Mouse (Mus musculus) lung, postnatal 0 days (tissue): Measurements from ENCODE around the gene Zfp53. TPM values are rescaled to one million over a fixed set of nuclear protein-coding genes. Genes with fewer than 3 reads are reported as not detected.
A peak's percentile ranks its signal among the peaks of the same experiment; 100 is the strongest.

Experiments used
- ATAC-seq: fragments of 200-750 bp; cut with Nextera tagmentation; 2 replicates; pipeline ENCODE4 v1.8.0; 2017; ENCODE audit warnings: moderate library complexity
- DNase-seq: peaks from one replicate; pipeline ENCODE4 v3.0.0-alpha.2; 2016; ENCODE audit warnings: low spot score
- H3K27ac ChIP-seq: fragments of 300-500 bp; sonication (generic); 2 replicates; pipeline ENCODE4 v1.5.1; 2014; ENCODE audit warnings: antibody characterized with exemption, mild to moderate bottlenecking, low read length, mixed read lengths
- H3K27me3 ChIP-seq: fragments of 300-500 bp; sonication (generic); replicated peaks from 2 replicates; pipeline ENCODE4 v1.6.1; 2014; ENCODE audit warnings: low read length, mixed read lengths; ENCODE audit not compliant: insufficient read depth
- H3K36me3 ChIP-seq: fragments of 300-500 bp; sonication (generic); 2 replicates; pipeline ENCODE4 v1.6.1; 2014; ENCODE audit warnings: low read length, mixed read lengths; ENCODE audit not compliant: insufficient read depth
- H3K4me1 ChIP-seq: fragments of 300-500 bp; sonication (generic); 2 replicates; pipeline ENCODE4 v1.6.1; 2014; ENCODE audit warnings: antibody characterized with exemption, low read depth, low read length, mixed read lengths; ENCODE audit not compliant: insufficient read depth
- H3K4me2 ChIP-seq: fragments of 300-500 bp; sonication (generic); replicated peaks from 2 replicates; pipeline ENCODE4 v1.6.1; 2014; ENCODE audit warnings: low read depth, mild to moderate bottlenecking, low read length, moderate library complexity, mixed read lengths
- H3K4me3 ChIP-seq: fragments of 300-500 bp; sonication (generic); 2 replicates; pipeline ENCODE4 v1.5.1; 2014; ENCODE audit warnings: low read depth, low read length
- H3K9ac ChIP-seq: fragments of 300-500 bp; sonication (generic); replicated peaks from 2 replicates; pipeline ENCODE4 v1.6.1; 2014; ENCODE audit warnings: low read depth, mild to moderate bottlenecking
- H3K9me3 ChIP-seq: fragments of 300-500 bp; sonication (generic); 2 replicates; pipeline ENCODE4 v1.6.1; 2016; ENCODE audit warnings: low read length, mixed read lengths
- CTCF ChIP-seq: IDR thresholded peaks from 2 replicates; pipeline ENCODE4 v1.5.1; 2016; ENCODE audit warnings: antibody characterized with exemption, mild to moderate bottlenecking
- EP300 ChIP-seq: IDR thresholded peaks from 2 replicates; pipeline ENCODE4 v1.6.1; 2016; ENCODE audit warnings: antibody characterized with exemption, mild to moderate bottlenecking, control low read depth
- WGBS: fragments of 180-500 bp; shearing (Covaris S2); extraction: QIAGEN DNeasy Blood & Tissue Kit; methylation state at CpG from one replicate; pipeline ENCODE4 v1.1.7; 2014; 5-methylcytosine and 5-hydroxymethylcytosine counted together
- polyA plus RNA-seq: library from polyadenylated mRNA; unstranded; fragments of >200 nt; fragmentation: Nextera tagmentation; extraction: Ambion mirVana; gene quantifications from 2 replicates; pipeline ENCODE4 v1.2.1, GENCODE M21; 2015

Zfp53 gene
- polyA plus RNA-seq, result 8.8 and 9.0 TPM in 2 replicates

DNA sequence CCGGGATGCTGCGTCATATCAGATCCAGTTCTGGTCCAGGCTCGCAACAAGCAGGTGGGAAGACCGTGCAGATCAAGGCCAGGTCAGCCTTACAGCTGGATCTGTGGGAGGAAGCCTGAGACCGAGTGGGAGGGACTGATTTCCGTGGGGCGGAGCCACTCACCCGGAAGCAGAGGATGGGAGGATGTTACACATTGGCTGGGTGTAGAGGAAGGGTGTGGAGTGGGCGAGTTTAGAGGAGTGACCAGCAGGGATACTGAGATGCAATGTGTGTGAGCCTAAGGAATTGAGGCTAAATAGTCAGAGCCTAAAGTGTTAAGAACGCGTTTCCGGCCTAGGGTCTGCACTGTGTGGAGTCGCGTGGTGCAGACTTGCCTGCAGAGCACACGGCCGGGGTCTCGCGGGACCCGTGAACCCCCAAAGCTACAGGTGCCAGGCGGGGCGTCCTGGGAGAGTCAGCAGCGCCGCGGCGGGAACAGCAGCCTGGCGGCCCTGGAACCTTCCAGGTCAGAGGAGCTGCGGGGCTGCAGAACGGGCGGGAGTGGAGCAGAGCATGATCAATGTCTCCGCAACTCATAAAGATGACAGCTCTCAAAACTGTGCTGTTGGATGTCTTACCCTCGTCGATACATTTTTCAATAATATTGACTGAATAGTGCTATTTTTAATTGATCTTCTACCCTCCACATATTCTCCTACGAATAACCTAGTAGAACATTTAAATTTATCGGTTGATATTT, at the start of gene Zfp53:
Gene Zfp53 (plus strand): TSS at position 239 of the 740 bp plus-strand sequence.
- TF ChIP-seq CTCF, result peak; percentile 24
- TF ChIP-seq EP300, result no peak
- peak; percentile 98 for DNase-seq
- H3K9ac ChIP-seq, result peak within 1 kb of the TSS; percentile 54
- peak within 1 kb of the TSS; percentile 82 for H3K4me3 ChIP-seq
- no peaks in the 10 kb centered on the region for H3K27me3 ChIP-seq
- H3K36me3 ChIP-seq, result no peaks in the 10 kb centered on the region
- H3K9me3 ChIP-seq, result no peaks in the 10 kb centered on the region
- under 1% methylated on average over 34 of the region's 34 CpGs for WGBS
- no peaks in the 10 kb centered on the region for H3K4me1 ChIP-seq
- ATAC-seq, result peak; percentile 100
- peak within 1 kb of the TSS; percentile 81 for H3K4me2 ChIP-seq
- H3K27ac ChIP-seq, result peak within 1 kb of the TSS; percentile 78

DNA sequence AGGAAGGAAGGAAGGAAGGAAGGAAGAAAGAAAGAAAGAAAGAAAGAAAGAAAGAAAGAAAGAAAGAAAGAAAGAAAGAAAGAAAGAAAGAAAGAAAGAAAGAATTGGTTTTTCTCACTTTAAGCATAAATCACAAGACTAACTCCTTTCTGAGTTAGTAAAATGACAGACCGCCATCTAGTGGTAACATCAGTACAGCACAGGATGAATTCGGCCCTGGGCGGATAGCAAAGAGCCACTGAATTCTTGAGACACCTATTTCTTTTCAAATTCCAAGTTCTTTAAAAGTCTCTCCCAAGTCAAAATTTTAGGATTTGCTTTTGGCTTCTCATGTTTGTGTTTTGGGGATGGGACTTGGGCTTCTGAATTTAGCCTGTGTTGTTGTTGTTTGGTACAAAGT, 39.1 kb upstream of the Zfp53 start:
- Histone ChIP-seq H3K4me2 (peak overlapping the region; percentile 64), H3K27ac (peak overlapping the region; percentile 96), H3K9ac (peak overlapping the region; percentile 46; the same call in 1 of the 2 replicates), H3K4me1 (peaks cover 6% of the 10 kb centered on the region), H3K36me3 (0 out of 2 replicates have a peak, but pooled peaks cover 4% of the 10 kb centered on the region), H3K4me3 (peak overlapping the region; percentile 66), H3K9me3 (no peaks in the 10 kb centered on the region), H3K27me3 (no peaks in the 10 kb centered on the region)
- ATAC-seq, result peak; percentile 81
- WGBS, result 0% methylated on average over 3 of the region's 3 CpGs
- TF ChIP-seq EP300, result no peak
- peak; percentile 84 for TF ChIP-seq CTCF
- peak; percentile 90 for DNase-seq

DNA sequence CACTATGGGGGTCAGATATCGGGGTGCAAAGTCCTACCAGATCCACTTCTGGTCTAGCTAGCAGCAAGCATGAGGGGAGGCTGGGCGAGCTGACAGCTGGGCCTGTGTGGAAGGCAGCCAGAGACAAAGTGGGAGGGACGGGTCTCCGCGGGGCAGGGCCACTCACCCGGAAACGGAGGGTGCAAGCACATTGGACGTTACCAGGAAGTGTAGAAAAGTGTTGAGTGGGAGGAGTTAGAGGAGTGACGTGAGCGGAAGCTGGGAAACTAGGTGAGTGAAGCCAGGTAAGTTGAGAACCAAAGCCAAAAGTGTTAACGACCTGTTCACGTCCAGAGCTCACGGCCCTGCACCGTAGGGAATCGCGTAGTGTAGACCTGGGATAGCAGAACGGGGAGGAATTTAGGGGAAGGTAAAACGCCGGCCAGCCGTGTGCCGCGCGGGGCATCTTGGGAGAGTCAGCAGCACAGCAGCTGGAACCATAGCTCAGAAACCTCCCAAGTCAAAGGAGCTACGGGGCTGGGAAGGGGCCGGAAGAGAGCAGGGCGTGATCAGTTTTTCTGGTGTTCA, 38.6 kb upstream of the Zfp53 start, which contains the start of gene Zfp51:
Gene Zfp51 (plus strand): TSS at position 237 of the 567 bp plus-strand sequence.
- 0 out of 2 replicates have a peak, but pooled peaks cover 4% of the 10 kb centered on the region for H3K36me3 ChIP-seq
- H3K4me3 ChIP-seq, result peak within 1 kb of the TSS; percentile 66
- H3K9me3 ChIP-seq, result no peaks in the 10 kb centered on the region
- peak within 1 kb of the TSS; percentile 46 for H3K9ac ChIP-seq
- WGBS, result under 1% methylated on average over 26 of the region's 26 CpGs
- peaks cover 6% of the 10 kb centered on the region for H3K4me1 ChIP-seq
- H3K27me3 ChIP-seq, result no peaks in the 10 kb centered on the region
- peak; percentile 98 for DNase-seq
- TF ChIP-seq EP300 (peak; percentile 54; the same call in 1 of the 2 replicates), CTCF (no peak)
- peak; percentile 100 for ATAC-seq
- peak within 1 kb of the TSS; percentile 64 for H3K4me2 ChIP-seq
- H3K27ac ChIP-seq, result peak within 1 kb of the TSS; percentile 96

DNA sequence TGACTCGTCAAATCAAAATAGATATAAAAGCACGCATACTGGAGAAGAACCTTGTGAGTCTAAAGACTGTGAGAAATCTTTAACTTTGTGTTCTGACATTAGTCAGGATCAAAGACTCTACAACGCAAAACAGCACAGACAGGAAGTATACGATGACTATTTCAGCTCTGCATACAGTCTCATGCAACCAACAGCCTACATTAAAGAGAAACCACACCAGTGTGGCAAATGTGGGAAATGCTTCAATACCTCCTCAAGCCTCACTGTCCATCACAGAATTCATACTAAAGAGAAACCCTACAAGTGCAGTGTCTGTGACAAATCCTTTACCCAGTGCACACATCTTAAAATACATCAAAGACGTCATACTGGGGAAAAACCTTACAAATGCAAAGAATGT, 25.2 kb upstream of the Zfp53 start:
- Histone ChIP-seq H3K27ac (no peak overlapping the region), H3K9ac (no peak overlapping the region), H3K27me3 (no peaks in the 10 kb centered on the region), H3K4me2 (no peak overlapping the region), H3K9me3 (no peaks in the 10 kb centered on the region), H3K4me1 (no peaks in the 10 kb centered on the region), H3K36me3 (peaks cover 8% of the 10 kb centered on the region; the same call in 1 of the 2 replicates), H3K4me3 (no peak overlapping the region)
- no peak for DNase-seq
- no peak for TF ChIP-seq CTCF
- TF ChIP-seq EP300, result no peak
- ATAC-seq, result no peak
- 91% methylated on average over 5 of the region's 5 CpGs for WGBS

DNA sequence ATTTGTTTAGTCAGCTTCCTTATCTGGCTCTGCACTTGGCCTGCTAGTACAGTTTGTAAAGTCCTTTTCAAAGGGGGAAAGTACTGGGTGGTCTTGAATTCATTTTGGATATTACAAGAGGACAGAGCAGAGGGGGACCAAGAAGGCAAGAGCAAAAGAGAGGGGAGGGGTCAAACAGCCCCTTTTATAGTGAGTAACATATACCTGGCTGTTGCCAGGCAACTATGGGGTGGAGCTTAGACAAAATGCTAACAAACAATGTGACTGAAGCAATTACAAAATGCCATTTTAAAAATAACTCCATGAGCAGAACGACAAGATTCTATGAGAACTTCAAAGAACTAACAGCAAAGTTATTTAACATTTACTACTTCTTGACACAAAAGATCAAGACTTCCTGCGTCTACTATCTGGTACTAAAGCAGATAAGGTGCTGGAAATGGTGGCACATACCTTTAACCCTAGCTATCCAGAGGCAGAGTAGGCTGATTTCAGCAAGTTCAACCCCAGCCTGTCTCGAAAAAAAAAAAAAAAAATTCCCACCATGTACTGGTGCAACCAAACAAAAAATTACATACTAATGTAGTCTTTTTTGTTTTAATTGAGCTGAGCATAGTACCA, 16.7 kb upstream of the Zfp53 start:
- H3K9ac ChIP-seq, result no peak overlapping the region
- H3K4me1 ChIP-seq, result peaks cover 17% of the 10 kb centered on the region; the same call in 1 of the 2 replicates
- TF ChIP-seq EP300 (no peak), CTCF (no peak)
- no peak overlapping the region for H3K4me2 ChIP-seq
- no peaks in the 10 kb centered on the region for H3K9me3 ChIP-seq
- DNase-seq (peak; percentile 16), ATAC-seq (peak; percentile 8; the same call in 1 of the 2 replicates)
- 35% methylated on average over 3 of the region's 3 CpGs for WGBS
- H3K36me3 ChIP-seq, result no peaks in the 10 kb centered on the region
- H3K4me3 ChIP-seq, result no peak overlapping the region
- H3K27ac ChIP-seq, result peak overlapping the region; percentile 20; the same call in 1 of the 2 replicates
- no peaks in the 10 kb centered on the region for H3K27me3 ChIP-seq
